Mouse (Mus musculus) liver, embryonic 12.5 days (tissue): Measurements from ENCODE around the gene Nr2f6. TPM values are rescaled to one million over a fixed set of nuclear protein-coding genes. Genes with fewer than 3 reads are reported as not detected.
A peak's percentile ranks its signal among the peaks of the same experiment; 100 is the strongest.

Experiments used
- ATAC-seq: fragments of 200-750 bp; cut with Nextera tagmentation; 2 replicates; pipeline ENCODE4 v1.8.0; 2017; ENCODE audit warnings: moderate number of reproducible peaks, mild to moderate bottlenecking, moderate library complexity
- H3K27ac ChIP-seq: fragments of 300-500 bp; sonication (generic); 2 replicates; pipeline ENCODE4 v1.5.1; 2016; ENCODE audit warnings: mild to moderate bottlenecking
- H3K27me3 ChIP-seq: fragments of 300-500 bp; sonication (generic); replicated peaks from 2 replicates; pipeline ENCODE4 v1.6.1; 2016; ENCODE audit warnings: mild to moderate bottlenecking, moderate library complexity
- H3K36me3 ChIP-seq: fragments of 300-500 bp; sonication (generic); 2 replicates; pipeline ENCODE4 v1.6.1; 2016; ENCODE audit warnings: mild to moderate bottlenecking, moderate library complexity
- H3K4me1 ChIP-seq: fragments of 300-500 bp; sonication (generic); 2 replicates; pipeline ENCODE4 v1.6.1; 2016
- H3K4me2 ChIP-seq: fragments of 300-500 bp; sonication (generic); 2 replicates; pipeline ENCODE4 v1.6.1; 2016; ENCODE audit warnings: mild to moderate bottlenecking, moderate library complexity
- H3K4me3 ChIP-seq: fragments of 300-500 bp; sonication (generic); 2 replicates; pipeline ENCODE4 v1.5.1; 2016; ENCODE audit warnings: mild to moderate bottlenecking, moderate library complexity
- H3K9ac ChIP-seq: fragments of 300-500 bp; sonication (generic); 2 replicates; pipeline ENCODE4 v1.6.1; 2016; ENCODE audit warnings: mild to moderate bottlenecking, moderate library complexity
- H3K9me3 ChIP-seq: fragments of 300-500 bp; sonication (generic); replicated peaks from 2 replicates; pipeline ENCODE4 v1.6.1; 2016; ENCODE audit warnings: mild to moderate bottlenecking, moderate library complexity
- WGBS: fragments of 180-500 bp; shearing (Covaris S2); methylation state at CpG from one replicate; pipeline ENCODE4 v1.1.7; 2016; ENCODE audit not compliant: insufficient replicate concordance; 5-methylcytosine and 5-hydroxymethylcytosine counted together
- polyA plus RNA-seq: library from polyadenylated mRNA; unstranded; fragments of >200 nt; fragmentation: Nextera tagmentation; extraction: Ambion mirVana; gene quantifications from 2 replicates; pipeline ENCODE4 v1.2.1, GENCODE M21; 2016

Gene Nr2f6
- polyA plus RNA-seq, 1 experiment from 2014 or later = 38.8 TPM

- peaks cover 42% of the 10 kb centered on the region for H3K27me3 ChIP-seq
Observed at GRCm38 (mm10) chr8:71374616-71375206, 7.0 kb downstream of the Nr2f6 start.

GRCm38 (mm10) chr8:71373000-71373399 lies 8.8 kb downstream of the Nr2f6 start:
- no peaks in the 10 kb centered on the region for H3K9me3 ChIP-seq
- no peak overlapping the region for H3K4me3 ChIP-seq
- peaks cover 72% of the 10 kb centered on the region for H3K4me1 ChIP-seq
- H3K4me2 ChIP-seq = no peak overlapping the region
- H3K36me3 ChIP-seq = peaks cover 59% of the 10 kb centered on the region
- ATAC-seq = no peak
- no peak overlapping the region for H3K9ac ChIP-seq
- H3K27me3 ChIP-seq = peaks cover 25% of the 10 kb centered on the region
- WGBS = 83% methylated on average over 3 of the region's 3 CpGs
- H3K27ac ChIP-seq = no peak overlapping the region

More at GRCm38 (mm10) chr8:71374616-71375206, 7.0 kb downstream of the Nr2f6 start:
- H3K27ac ChIP-seq = 0 out of 2 replicates have a peak overlapping the region, but pooled peaks have one; percentile 9
- no peak overlapping the region for H3K4me3 ChIP-seq
- ATAC-seq = no peak
- peaks cover 46% of the 10 kb centered on the region for H3K36me3 ChIP-seq
- no peak overlapping the region for H3K9ac ChIP-seq
- 67% methylated on average over 17 of the region's 17 CpGs for WGBS
- H3K4me2 ChIP-seq = no peak overlapping the region
- peaks cover 67% of the 10 kb centered on the region for H3K4me1 ChIP-seq
- no peaks in the 10 kb centered on the region for H3K9me3 ChIP-seq

- Histone ChIP-seq H3K27me3 (peaks cover 19% of the 10 kb centered on the region), H3K4me3 (no peak overlapping the region), H3K4me2 (peak overlapping the region; percentile 71; the same call in 1 of the 2 replicates), H3K27ac (no peak overlapping the region), H3K36me3 (peaks cover 54% of the 10 kb centered on the region), H3K9me3 (no peaks in the 10 kb centered on the region), H3K4me1 (peaks cover 74% of the 10 kb centered on the region), H3K9ac (no peak overlapping the region)
- 88% methylated on average over 12 of the region's 12 CpGs for WGBS
- ATAC-seq = no peak
Observed at GRCm38 (mm10) chr8:71372427-71372826, 9.3 kb downstream of the Nr2f6 start.

- H3K9me3 ChIP-seq = no peaks in the 10 kb centered on the region
- peak; percentile 87 for ATAC-seq
- WGBS = under 1% methylated on average over 68 of the region's 68 CpGs
- peaks cover 70% of the 10 kb centered on the region for H3K4me1 ChIP-seq
- H3K4me3 ChIP-seq = peak within 1 kb of the TSS; percentile 76
- peak within 1 kb of the TSS; percentile 85 for H3K27ac ChIP-seq
- peak within 1 kb of the TSS; percentile 77 for H3K9ac ChIP-seq
- peaks cover 8% of the 10 kb centered on the region for H3K27me3 ChIP-seq
- H3K4me2 ChIP-seq = peak within 1 kb of the TSS; percentile 71
- peaks cover 54% of the 10 kb centered on the region for H3K36me3 ChIP-seq
Observed at GRCm38 (mm10) chr8:71371236-71371848, 10.4 kb downstream of the Nr2f6 start, which contains the start of gene Ocel1. Gene Ocel1 (plus strand): TSS chr8:71371298.

GRCm38 (mm10) chr8:71370711-71371235 lies 11.0 kb downstream of the Nr2f6 start:
- H3K4me1 ChIP-seq = peaks cover 69% of the 10 kb centered on the region
- no peaks in the 10 kb centered on the region for H3K9me3 ChIP-seq
- 5% methylated on average over 5 of the region's 5 CpGs for WGBS
- peak overlapping the region; percentile 77 for H3K9ac ChIP-seq
- peak overlapping the region; percentile 85 for H3K27ac ChIP-seq
- peaks cover 2% of the 10 kb centered on the region for H3K27me3 ChIP-seq
- H3K4me2 ChIP-seq = peak overlapping the region; percentile 71
- H3K36me3 ChIP-seq = peaks cover 50% of the 10 kb centered on the region
- no peak for ATAC-seq
- peak overlapping the region; percentile 76 for H3K4me3 ChIP-seq

- H3K27me3 ChIP-seq = no peaks in the 10 kb centered on the region
- H3K9ac ChIP-seq = peak overlapping the region; percentile 23; the same call in 1 of the 2 replicates
- peaks cover 55% of the 10 kb centered on the region for H3K4me1 ChIP-seq
- H3K9me3 ChIP-seq = no peaks in the 10 kb centered on the region
- no peak overlapping the region for H3K4me3 ChIP-seq
- peak overlapping the region; percentile 94 for H3K4me2 ChIP-seq
- peaks cover 34% of the 10 kb centered on the region for H3K36me3 ChIP-seq
- 86% methylated on average over 10 of the region's 10 CpGs for WGBS
- H3K27ac ChIP-seq = peak overlapping the region; percentile 91
- no peak for ATAC-seq
Observed at GRCm38 (mm10) chr8:71369040-71369718, 12.6 kb downstream of the Nr2f6 start.

- no peaks in the 10 kb centered on the region for H3K9me3 ChIP-seq
- peak overlapping the region; percentile 91 for H3K27ac ChIP-seq
- H3K36me3 ChIP-seq = peaks cover 26% of the 10 kb centered on the region
- H3K4me1 ChIP-seq = peaks cover 55% of the 10 kb centered on the region
- H3K27me3 ChIP-seq = no peaks in the 10 kb centered on the region
- no peak for ATAC-seq
- H3K4me2 ChIP-seq = peak overlapping the region; percentile 94
- peak overlapping the region; percentile 79 for H3K9ac ChIP-seq
- peak overlapping the region; percentile 79; the same call in 1 of the 2 replicates for H3K4me3 ChIP-seq
Observed at GRCm38 (mm10) chr8:71368366-71368765, 13.4 kb downstream of the Nr2f6 start.

- 27% methylated on average over 17 of the region's 17 CpGs for WGBS
- Histone ChIP-seq H3K4me1 (peaks cover 55% of the 10 kb centered on the region), H3K36me3 (peaks cover 20% of the 10 kb centered on the region)
Observed at GRCm38 (mm10) chr8:71367529-71368176, 14.1 kb downstream of the Nr2f6 start.

GRCm38 (mm10) chr8:71366771-71367528 lies 14.8 kb downstream of the Nr2f6 start, which contains the start of gene Use1:
Gene Use1 (plus strand): TSS chr8:71366848.
- H3K36me3 ChIP-seq = peaks cover 20% of the 10 kb centered on the region
- H3K4me3 ChIP-seq = peak within 1 kb of the TSS; percentile 79
- H3K27ac ChIP-seq = peak within 1 kb of the TSS; percentile 91
- H3K4me2 ChIP-seq = peak within 1 kb of the TSS; percentile 94
- under 1% methylated on average over 56 of the region's 56 CpGs for WGBS
- H3K4me1 ChIP-seq = peaks cover 49% of the 10 kb centered on the region
- peak; percentile 77 for ATAC-seq
- H3K9ac ChIP-seq = peak within 1 kb of the TSS; percentile 79
- H3K9me3 ChIP-seq = no peaks in the 10 kb centered on the region
- no peaks in the 10 kb centered on the region for H3K27me3 ChIP-seq

More at GRCm38 (mm10) chr8:71367529-71368176, 14.1 kb downstream of the Nr2f6 start:
- Histone ChIP-seq H3K4me2 (peak overlapping the region; percentile 94), H3K9me3 (no peaks in the 10 kb centered on the region), H3K27ac (peak overlapping the region; percentile 91), H3K27me3 (no peaks in the 10 kb centered on the region), H3K9ac (peak overlapping the region; percentile 79), H3K4me3 (peak overlapping the region; percentile 79)
- no peak for ATAC-seq

- no peak overlapping the region for H3K4me2 ChIP-seq
- H3K27me3 ChIP-seq = no peaks in the 10 kb centered on the region
- no peak overlapping the region for H3K27ac ChIP-seq
- H3K9ac ChIP-seq = 0 out of 2 replicates have a peak overlapping the region, but pooled peaks have one; percentile 0
- no peak overlapping the region for H3K4me3 ChIP-seq
- 80% methylated on average over 3 of the region's 3 CpGs for WGBS
- H3K9me3 ChIP-seq = no peaks in the 10 kb centered on the region
- H3K36me3 ChIP-seq = peaks cover 81% of the 10 kb centered on the region
- H3K4me1 ChIP-seq = no peaks in the 10 kb centered on the region
- ATAC-seq = no peak
Observed at GRCm38 (mm10) chr8:71358026-71358425, 23.7 kb downstream of the Nr2f6 start.

GRCm38 (mm10) chr8:71351520-71351919 lies 30.2 kb downstream of the Nr2f6 start:
- Histone ChIP-seq H3K36me3 (peaks cover 100% of the 10 kb centered on the region), H3K27ac (no peak overlapping the region), H3K4me1 (no peaks in the 10 kb centered on the region), H3K9me3 (no peaks in the 10 kb centered on the region), H3K9ac (no peak overlapping the region), H3K4me3 (no peak overlapping the region), H3K27me3 (no peaks in the 10 kb centered on the region), H3K4me2 (no peak overlapping the region)
- 73% methylated on average over 1 of the region's 1 CpGs for WGBS
- ATAC-seq = no peak
